Mouse (Mus musculus) lung, adult 2 months (tissue): ENCODE measurements around the gene Ly6g6d.

ENCODE experiments used
- CTCF ChIP-seq: fragments of 200-500 bp; IDR thresholded peaks from 2 replicates; pipeline ENCODE4 v1.5.1; 2011; ENCODE audit warnings: mild to moderate bottlenecking, low read length, control low read depth; ENCODE audit not compliant: insufficient read depth
- POLR2A ChIP-seq: fragments of 200-500 bp; IDR thresholded peaks from 2 replicates; pipeline ENCODE4 v1.6.1; 2011; ENCODE audit warnings: low read depth, mild to moderate bottlenecking, control low read depth, low read length, borderline replicate concordance; ENCODE audit errors: extremely low read depth

- TF ChIP-seq CTCF (no peak), POLR2A (peak; percentile 97)
Measured at GRCm38 (mm10) chr17:35051156-35052086, 26.4 kb downstream of the Ly6g6d start.
